Mouse (Mus musculus) lung, postnatal 25 days (tissue): ENCODE measurements around the gene Leng9.

Experiments
- DNase-seq: peaks from one replicate; pipeline ENCODE4 v3.0.0; 2022; ENCODE audit warnings: low spot score

Gene Leng9

DNA sequence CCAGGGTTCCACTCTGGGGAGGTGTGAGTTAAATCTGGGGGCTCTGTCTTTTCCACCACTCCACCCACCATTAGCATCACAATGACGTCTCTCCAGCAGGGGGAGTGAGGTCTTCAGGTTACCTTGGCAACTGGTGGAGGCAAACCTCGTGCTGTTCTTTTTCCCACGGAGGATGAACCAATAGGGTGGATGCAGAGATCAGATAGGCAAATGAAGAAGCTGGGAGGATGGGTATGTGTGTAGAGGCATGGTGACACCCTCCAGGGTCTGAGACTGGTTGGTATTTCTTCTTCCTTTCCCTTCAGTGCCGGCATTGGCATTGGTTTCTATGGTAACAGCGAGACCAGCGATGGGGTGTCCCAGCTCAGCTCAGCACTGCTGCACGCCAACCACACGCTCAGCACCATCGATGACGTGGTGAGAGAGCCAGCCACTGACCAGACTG is 25.8 kb downstream of the Leng9 start:
- peak; percentile 23 for DNase-seq

DNA sequence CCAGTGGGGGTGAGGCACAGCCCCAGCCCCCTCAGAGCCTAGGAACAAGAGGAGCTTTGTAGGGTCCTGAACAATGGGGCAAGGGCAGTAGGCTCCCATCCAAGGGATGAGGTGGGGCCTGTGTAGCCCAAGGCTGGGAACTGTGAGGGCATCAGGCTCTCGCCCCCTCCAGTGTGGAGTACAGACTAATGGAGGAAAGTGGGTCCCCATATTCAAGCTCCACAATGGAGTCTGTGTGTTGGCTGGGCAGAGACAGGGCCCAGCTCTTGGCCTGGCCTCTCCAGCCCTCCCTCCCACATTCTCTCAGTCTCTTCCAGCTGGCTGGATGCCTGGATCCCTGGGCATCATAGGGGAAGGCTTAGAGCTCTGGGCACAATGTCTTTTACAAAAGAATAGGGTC is 26.4 kb downstream of the Leng9 start:
- no peak for DNase-seq

DNA sequence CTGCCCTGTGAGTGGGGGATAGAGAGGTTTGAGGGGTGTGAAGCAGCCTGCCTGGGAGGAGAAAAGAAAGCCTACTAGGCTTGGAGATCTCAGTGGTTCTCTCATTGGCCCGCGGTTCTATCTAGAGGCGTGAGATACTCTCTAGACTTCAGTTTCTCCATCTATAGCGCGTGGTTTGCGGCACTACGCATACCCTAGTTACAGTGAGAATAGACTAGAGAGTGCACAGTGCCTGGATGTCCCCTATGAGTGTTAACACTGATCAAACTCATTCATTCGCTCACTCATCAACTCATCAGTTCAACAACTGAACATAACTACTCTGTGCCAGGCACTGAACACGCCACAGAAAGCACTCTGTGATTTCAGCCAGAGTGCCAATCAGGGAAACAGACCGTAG is 27.4 kb downstream of the Leng9 start:
- no peak for DNase-seq

DNA sequence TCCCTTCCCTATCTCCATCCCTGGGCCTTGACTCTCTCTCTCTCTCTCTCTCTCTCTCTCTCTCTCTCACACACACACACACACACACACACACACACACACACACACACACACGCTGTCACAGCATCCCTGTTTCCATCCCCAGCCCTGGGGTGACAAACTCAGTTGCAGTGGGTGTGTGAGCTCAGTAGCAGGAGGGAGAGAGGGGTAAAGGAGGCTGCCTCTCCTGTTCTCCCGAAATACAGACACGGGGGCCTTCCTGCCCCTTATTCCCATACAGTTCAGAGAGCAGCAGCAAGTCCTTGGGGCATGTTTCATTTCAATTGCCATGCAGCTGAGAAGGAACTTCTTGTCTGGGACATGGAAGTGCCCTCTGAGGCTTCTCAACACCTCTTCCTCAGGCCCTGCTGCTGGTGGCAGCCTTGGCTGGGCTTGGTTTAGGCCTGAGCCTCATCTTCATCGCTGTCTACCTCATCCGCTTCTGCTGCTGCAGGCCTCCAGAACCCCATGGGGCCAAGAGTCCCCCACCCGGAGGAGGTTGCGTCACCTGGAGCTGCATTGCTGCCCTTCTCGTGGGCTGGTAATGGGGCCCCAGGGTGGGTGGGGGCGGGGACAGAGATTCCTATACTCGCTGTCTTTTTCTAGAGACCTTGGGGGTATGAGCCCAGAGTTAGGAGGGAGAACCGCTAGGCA is 28.0 kb downstream of the Leng9 start:
- DNase-seq = no peak

DNA sequence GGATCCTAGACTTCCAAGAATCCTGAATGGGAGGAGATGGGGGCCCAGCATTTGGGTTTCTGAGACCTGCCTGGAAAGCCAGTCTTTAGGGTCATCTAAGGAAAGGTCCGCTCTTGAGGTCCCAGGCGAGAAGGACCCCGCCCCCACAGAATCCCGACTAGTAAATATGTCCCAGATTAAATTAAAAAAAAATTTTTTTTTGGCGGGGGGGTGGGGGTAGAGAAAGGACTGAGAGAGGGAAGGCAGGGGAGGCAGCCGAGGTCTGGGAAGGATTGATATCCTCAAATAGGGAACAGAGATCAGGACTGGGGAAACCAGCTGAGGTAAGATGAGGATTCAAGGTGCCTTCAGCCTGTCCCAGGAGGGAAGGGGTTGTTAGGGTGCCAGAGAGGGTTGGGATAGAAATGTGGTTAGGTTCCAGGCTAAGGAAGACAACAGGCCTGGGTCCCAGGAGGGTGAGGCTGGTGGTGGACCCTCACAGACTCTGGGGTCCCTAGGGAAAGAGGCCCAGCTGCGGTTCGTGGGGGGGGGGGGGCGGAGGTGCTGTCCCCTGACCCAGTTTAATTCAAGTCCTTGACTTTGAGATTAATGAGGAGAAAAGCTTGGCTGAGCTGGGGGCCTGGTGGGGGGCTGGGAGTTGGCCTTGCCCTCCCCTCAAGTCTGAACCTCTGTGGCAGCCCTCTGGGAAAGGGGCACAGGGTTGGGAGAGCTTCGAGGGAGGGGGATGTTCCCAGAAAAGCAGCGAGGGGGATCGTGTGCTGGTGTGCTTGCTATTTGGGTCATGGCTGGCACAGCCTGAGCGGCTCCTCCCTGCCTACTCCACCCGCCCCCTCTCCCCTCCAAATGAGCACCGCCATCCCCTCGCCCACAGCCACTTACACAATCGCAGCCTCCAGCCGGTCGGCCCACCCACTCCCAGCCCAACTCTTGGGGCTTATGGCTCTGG is 29.9 kb downstream of the Leng9 start:
- DNase-seq = no peak

DNA sequence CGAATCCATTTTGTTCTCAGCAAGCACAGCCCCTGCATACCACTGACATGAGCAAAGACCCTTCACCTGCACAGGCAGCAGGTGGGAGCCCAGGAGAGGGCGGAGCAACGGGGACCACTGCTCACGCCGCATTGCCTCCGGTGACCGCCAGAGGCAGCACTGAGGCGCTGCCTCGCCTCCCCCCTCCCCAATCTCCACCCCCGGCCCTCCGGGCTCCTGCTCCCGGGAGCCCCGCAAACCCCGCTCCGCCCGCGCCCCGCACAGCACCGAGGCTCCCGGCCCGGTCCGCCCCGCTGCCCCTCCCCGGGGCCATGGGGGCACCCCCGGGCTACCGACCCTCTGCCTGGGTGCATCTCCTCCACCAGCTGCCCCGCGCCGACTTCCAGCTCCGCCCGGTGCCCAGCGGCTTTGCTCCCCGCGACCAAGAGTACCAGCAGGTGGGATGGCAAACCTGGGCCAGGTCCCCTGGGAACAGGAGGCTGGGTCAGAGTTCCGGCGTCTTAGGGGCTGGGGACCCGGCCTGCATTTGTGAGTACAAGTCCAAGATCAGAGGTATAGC is 30.8 kb downstream of the Leng9 start, which contains the start of gene Ttyh1:
Gene Ttyh1, plus strand, starts transcription at position 65 of the 559 bp plus-strand sequence.
- DNase-seq = no peak

DNA sequence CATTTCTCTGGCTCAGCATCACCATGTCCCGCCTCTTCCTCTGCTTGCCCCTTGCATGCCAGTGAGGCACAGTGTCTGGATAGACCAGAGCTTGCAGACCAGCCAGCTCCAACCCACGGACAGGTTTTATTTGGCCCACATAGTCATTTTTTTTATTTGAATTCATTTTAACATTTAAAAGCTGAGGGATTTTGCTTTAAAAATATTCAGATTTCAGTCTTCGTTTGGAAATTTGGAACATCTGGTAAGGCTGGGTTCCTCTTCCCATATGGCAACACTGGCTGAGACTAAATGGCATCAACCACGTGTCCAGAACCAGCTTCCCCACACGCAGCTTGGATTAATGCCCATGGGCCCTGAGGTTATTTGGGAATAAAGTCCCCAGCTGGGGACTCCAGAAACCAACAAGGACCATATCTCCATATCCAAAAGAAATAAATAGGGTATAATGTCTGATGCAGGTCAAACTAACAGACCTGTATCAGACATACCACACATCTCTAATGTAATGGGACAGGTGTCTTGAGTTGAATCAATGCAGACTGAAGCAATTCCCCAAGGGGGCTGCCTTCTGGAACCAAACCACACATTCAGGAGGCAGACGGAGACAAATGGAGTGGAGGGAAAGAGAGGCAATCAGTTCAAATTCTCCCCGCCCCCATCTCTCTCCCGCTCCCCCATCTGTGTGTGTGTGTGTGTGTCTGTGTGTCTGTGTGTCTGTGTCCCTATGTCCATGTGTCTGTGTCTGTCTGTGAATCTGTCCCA is 32.9 kb downstream of the Leng9 start:
- DNase-seq = no peak

DNA sequence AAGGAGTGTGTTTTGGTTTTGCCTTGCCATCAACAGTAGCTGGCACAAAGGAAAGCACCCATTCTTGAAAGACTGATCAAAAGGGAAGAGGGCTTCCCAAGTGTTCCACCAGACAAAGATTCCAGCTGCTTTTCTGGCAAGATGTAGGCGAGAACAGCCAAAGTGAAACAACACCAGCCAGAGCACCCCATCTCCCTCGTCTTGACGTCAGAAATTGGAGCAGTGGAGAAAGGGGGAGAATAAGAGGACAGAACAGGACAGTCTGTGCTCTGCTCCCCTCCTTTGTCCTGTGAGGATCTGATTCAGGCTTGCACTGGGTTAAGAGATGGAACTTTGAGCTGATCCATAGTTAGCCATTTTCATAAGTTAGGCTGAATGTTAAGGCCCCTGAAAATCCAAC is 38.4 kb downstream of the Leng9 start:
- no peak for DNase-seq

DNA sequence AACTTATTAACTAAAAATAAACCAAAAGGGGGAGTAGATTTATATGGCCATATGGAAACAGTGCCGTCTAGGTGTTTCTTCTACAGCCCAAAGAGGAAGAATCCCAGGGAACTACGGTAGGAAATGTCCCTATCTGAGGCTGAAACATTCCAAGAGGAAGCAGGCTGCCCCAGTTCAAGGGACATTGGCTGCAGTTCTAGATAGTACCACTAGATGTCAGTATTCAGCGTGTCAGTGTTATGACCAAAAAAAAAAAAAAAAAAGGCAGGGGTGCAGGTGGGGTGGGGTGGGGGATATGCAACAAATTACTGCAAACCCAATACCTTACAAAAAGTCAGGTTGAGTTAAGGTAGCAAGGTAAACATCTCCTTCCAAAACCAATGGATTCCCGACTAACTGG is 46.8 kb downstream of the Leng9 start:
- peak; percentile 50 for DNase-seq

DNA sequence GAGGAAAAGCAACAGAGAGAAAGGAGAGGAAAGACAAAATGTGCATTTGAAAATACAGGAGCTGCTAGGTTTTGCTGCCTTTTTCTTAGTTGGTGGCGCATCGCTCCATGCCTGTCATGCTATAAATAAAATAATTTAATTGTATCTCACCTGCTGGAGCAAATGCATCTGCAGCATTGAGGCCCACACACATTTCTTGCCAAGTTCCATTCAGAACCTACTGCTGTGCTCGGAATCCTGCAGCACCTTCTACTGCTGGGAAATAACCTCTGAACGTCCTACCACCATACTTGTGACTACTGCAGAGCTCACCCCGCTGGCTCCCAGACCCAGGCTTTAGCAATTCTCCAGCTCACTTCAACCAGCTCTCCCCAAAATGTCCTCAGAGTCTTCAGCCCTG is 49.0 kb downstream of the Leng9 start:
- DNase-seq = no peak

DNA sequence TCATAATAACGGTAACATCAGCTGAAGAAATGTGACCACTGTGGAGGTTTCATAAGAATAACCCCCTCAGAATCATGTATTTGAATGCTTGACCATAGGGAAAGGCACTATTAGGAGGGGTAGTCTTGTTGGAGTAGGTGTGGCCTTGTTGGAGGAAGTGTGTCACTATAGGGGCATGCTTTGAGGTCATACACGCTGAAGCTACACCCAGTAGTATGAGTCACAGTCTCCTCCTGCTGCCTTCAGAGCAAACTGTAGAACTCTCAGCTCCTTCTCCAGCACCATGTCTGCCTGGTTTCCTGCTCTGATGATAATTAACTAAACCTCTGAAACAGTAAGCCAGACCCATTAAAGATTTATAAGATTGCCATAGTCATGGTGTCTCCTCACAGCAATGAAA is 51.3 kb downstream of the Leng9 start:
- no peak for DNase-seq

DNA sequence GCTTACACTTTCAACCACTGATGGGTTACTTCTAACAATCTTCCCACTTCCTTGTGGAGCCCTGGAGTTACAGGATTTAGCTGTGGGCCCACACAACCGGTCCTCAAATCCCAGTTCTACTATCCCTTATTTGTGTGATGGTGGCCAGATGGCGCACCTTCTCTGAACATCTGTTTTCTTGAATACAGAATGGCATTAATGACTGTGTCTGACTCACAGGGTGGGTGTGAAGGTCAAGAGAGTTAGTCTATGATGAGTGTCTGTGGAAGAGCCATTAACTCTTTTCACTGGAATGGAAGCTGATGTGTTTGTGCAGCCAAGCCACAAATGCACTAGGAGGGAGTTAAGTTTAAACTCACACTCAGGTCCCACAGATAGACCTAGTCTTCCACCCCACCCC is 51.9 kb downstream of the Leng9 start:
- DNase-seq = no peak
